2 mouse cellular contexts compared by ENCODE assay signal in the genomic region with DNA sequence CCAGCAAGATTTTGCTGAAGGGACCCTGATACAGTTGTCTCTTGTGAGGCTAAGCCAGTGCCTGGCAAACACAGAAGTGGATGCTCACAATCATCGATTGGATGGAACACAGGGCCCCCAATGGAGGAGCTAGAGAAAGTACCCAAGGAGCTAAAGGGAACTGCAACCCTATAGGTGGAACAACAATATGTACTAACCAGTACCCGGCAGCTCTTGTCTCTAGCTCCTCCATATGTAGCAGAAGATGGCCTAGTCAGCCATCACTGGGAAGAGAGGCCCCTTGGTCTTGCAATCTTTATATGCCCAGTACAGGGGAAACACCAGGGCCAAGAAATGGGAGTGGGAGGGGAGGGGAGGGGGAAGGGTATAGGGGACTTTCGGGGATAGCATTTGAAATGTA.
DNase-seq lines count a peak whose midpoint lies in the region; ATAC-seq lines count a peak whose summit lies in the region.
"Not testable (repeated sequence)": the region's sequence is repeated elsewhere in the genome, so short reads cannot be mapped to it uniquely, and the experiment has no call there.

No protein-coding gene starts in this region.

- not testable (repeated sequence) for H3K27ac ChIP-seq in midbrain, embryonic 11.5 days (ENCODE audit: low read depth, low read length)

- not testable (repeated sequence) for H3K36me3 ChIP-seq in midbrain, embryonic 11.5 days (ENCODE audit: control insufficient read depth, insufficient read depth, low read length)

- not testable (repeated sequence) for H3K27me3 ChIP-seq in midbrain, embryonic 11.5 days (ENCODE audit: control insufficient read depth, insufficient read depth, low read length)

- WGBS in midbrain, embryonic 11.5 days, result 89% methylated on average over 3 of the region's 3 CpGs

- H3K4me2 ChIP-seq in midbrain, embryonic 11.5 days, result not testable (repeated sequence)

- ATAC-seq in midbrain, embryonic 11.5 days (ENCODE audit: low FRiP score), result not testable (repeated sequence)

- H3K4me3 ChIP-seq in midbrain, embryonic 11.5 days (ENCODE audit: low read depth, low read length), result not testable (repeated sequence)

- H3K9ac ChIP-seq in midbrain, embryonic 11.5 days (ENCODE audit: low read length), result not testable (repeated sequence)

- peak; percentile 80 for DNase-seq in Muller cell, postnatal 12 days (ENCODE audit: inconsistent ontology term)
- DNase-seq in midbrain, embryonic 11.5 days (ENCODE audit: low spot score, missing footprints), result peak; percentile 53

- not testable (repeated sequence) for H3K9me3 ChIP-seq in midbrain, embryonic 11.5 days (ENCODE audit: control insufficient read depth, low read length)

- H3K4me1 ChIP-seq in midbrain, embryonic 11.5 days (ENCODE audit: control insufficient read depth, insufficient read depth, low read length), result not testable (repeated sequence)
